Mouse (Mus musculus) brain, embryonic 14.5 days (tissue): Measurements from ENCODE around the gene Zmynd8. TPM values are rescaled to one million over a fixed set of nuclear protein-coding genes. Genes with fewer than 3 reads are reported as not detected.

Experiments
- DNase-seq: peaks from one replicate; pipeline ENCODE4 v3.0.0-alpha.2; 2011; ENCODE audit warnings: low read depth
- CTCF ChIP-seq: fragments of 200-500 bp; IDR thresholded peaks from 2 replicates; pipeline ENCODE4 v1.5.1; 2012; ENCODE audit warnings: inconsistent platforms, mild to moderate bottlenecking, moderate library complexity, borderline replicate concordance; ENCODE audit not compliant: insufficient read depth, insufficient read length; ENCODE audit errors: extremely low read depth
- POLR2A ChIP-seq: fragments of 200-500 bp; IDR thresholded peaks from 2 replicates; pipeline ENCODE4 v1.6.1; 2012; ENCODE audit warnings: mild to moderate bottlenecking, inconsistent platforms, borderline replicate concordance; ENCODE audit not compliant: poor library complexity, insufficient read depth, insufficient read length, severe bottlenecking; ENCODE audit errors: extremely low read depth
- polyA plus RNA-seq: library from polyadenylated mRNA; depleted of rRNA; stranded (reverse); fragments of >200 nt; gene quantifications from 2 replicates; pipeline ENCODE4 v1.2.3, GENCODE M21; 2012

Zmynd8 gene
- polyA plus RNA-seq, 1 experiment: 75.8 TPM

DNA sequence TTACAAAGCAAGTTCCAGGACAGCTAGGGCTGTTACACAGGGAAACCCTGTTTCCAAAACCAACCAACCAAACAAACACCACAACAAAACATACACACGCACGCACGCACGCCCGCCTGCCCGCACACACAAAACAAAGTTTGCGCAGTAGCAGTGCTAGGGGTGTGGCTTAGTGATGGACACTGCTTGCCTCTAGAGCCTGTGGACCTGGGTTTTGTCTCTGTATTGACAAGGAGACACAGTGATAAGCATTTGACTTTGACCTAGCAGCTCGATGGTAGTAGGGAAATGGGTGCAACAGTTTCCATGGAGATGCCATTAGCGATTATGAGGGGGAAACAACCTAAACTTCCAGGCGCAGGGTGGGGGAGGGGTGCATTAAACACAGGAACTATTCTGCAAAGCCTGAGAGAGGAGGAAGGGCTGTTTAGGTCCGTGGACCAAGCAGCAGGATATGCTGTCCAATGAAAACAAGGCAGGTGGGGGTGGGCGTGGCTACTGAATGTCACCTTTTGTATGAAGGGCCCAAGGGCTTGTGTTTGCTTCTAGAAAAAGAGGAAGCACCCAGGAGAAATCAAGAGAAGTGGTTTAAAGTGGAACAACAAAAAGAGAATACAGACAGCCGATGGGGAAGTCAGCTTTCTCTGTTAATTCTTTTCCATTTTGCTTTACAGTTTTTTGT, 23.4 kb upstream of the Zmynd8 start:
- no peak for DNase-seq
- TF ChIP-seq POLR2A: no peak
- no peak for TF ChIP-seq CTCF

- DNase-seq: peak; percentile 92
- peak; percentile 100 for TF ChIP-seq CTCF
- TF ChIP-seq POLR2A: no peak
Observed at GRCm38 (mm10) chr2:165914298-165914697, 15.5 kb upstream of the Zmynd8 start.

GRCm38 (mm10) chr2:165913073-165913472, 14.3 kb upstream of the Zmynd8 start:
- no peak for TF ChIP-seq CTCF
- TF ChIP-seq POLR2A: no peak
- DNase-seq: no peak

- no peak for DNase-seq
- TF ChIP-seq CTCF: no peak
- TF ChIP-seq POLR2A: no peak
Observed at GRCm38 (mm10) chr2:165909731-165910130, 10.9 kb upstream of the Zmynd8 start.

GRCm38 (mm10) chr2:165907199-165907598, 8.4 kb upstream of the Zmynd8 start:
- no peak for DNase-seq
- no peak for TF ChIP-seq CTCF
- no peak for TF ChIP-seq POLR2A

- DNase-seq: peak; percentile 55
Observed at GRCm38 (mm10) chr2:165906332-165906945, 7.6 kb upstream of the Zmynd8 start.

DNA sequence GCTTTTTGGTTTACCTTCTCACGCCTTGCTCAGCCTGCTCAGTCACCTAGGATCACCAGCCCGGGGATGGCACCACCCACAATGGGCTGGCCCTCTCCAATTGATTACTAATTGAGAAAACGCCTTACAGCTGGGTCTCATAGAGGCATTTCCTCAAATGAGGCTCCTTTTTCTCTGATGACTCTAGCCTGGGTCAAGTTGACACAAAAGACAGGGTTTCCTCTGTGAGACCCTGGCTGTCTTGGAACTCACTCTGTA, 2.2 kb upstream of the Zmynd8 start:
- TF ChIP-seq POLR2A (no peak), CTCF (no peak)

More at GRCm38 (mm10) chr2:165906332-165906945, 7.6 kb upstream of the Zmynd8 start:
- TF ChIP-seq CTCF (no peak), POLR2A (no peak)

DNA sequence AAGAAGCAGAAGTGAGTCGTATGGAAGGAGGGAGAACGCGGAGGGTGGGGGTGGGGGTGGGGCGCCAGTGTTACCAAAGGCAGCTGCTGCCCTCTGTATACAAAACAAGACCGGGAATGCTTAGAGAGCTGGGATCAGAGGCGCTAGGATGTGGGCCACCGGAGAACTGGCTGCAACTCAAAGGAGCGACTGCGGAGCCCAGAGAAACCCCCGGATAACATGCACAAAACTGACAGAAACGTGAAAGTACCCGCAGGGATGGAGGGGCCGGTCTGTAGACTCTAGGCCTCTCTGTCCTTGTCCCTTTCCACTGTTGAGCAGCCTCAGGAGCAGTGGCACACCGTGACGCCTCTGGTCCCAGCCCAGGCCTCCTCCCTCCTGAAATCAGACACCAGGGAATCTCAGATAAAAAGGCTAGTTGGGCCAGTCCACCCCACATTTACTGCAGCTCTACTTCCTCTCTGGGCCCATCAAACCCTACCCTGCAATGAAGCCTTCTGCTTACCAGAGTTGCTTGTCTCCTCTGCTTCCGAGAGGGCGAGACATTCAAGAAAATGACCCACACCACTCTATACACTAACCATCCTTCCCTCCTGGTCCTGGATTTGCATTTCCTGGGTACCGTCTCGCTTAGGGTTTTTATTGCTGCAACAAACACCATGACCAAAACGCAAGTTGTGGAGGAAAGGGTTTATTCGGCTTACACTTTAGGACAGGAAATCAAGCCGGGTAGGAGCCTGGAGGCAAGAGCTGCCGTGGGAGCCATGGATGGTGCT, 1.7 kb upstream of the Zmynd8 start:
- no peak for TF ChIP-seq POLR2A
- TF ChIP-seq CTCF: no peak
- DNase-seq: peak; percentile 79

More for the DNA sequence above, 2.2 kb upstream of the Zmynd8 start:
- DNase-seq: no peak

DNA sequence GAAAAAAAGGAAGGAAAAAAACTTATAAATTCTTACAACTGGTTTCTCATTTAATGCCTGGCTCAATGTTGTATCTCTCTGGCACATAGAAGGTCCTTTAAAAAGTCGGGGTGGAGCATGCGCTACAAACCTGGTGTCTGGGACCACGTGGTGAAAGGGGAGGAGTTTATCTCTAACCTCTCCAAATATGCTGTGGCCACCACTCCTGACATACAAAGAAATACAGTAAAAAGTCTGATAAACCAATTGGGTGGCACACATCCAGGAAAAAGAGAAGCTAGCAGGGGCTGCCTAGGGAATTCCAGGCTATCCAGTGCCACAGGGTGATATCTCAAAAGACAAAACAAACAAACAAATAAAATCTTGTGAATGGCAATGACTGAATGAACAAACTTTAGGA, 1.1 kb upstream of the Zmynd8 start:
- no peak for TF ChIP-seq CTCF
- TF ChIP-seq POLR2A: no peak
- DNase-seq: no peak

- DNase-seq: no peak
- no peak for TF ChIP-seq POLR2A
- peak; percentile 6; the same call in 1 of the 2 replicates for TF ChIP-seq CTCF
Observed at GRCm38 (mm10) chr2:165899474-165899873, 658 bp upstream of the Zmynd8 start.

- TF ChIP-seq CTCF (no peak), POLR2A (no peak)
Observed at GRCm38 (mm10) chr2:165896171-165896570, 2.6 kb downstream of the Zmynd8 start.

More at GRCm38 (mm10) chr2:165896171-165896570, 2.6 kb downstream of the Zmynd8 start:
- DNase-seq: no peak
